Mouse (Mus musculus): Measurements from ENCODE around the gene Tmem87a.

DNA sequence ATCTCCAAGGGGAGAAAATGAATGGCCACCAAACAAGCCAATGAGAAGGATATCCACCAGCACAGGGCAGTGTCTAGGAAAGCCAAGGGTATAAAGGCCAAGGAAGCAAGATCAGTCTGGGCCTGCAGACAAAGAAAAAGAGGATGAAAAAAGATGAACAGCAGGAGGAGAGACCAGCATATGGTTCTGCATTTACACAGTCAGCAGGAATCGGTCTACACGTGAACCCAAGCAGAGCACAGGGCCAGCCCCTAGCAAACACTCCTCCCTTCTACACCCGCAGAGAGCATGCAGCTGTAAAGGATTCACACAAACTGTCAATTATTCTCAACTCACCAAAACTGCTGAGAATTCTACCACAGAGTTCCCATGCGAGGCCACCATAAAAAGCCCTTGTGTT is 30.1 kb downstream of the Tmem87a start:
- TF ChIP-seq CTCF (IDR thresholded peaks at IDR 0.05; ENCODE audit: control insufficient read depth, insufficient read depth, insufficient read length) (no peak), MAX (IDR thresholded peaks at IDR 0.05) (no peak), MYOG (IDR thresholded peaks at IDR 0.05; ENCODE audit: control insufficient read depth, extremely low read depth, insufficient read length) (no peak), MYOD1 (IDR thresholded peaks at IDR 0.05; ENCODE audit: control insufficient read depth, insufficient read length, low read depth) (no peak)
